Mouse (Mus musculus): ENCODE measurements around the gene Rell1.
A peak's percentile ranks its signal among the peaks of the same experiment; 100 is the strongest.
"Not testable (repeated sequence)": the region's sequence is repeated elsewhere in the genome, so short reads cannot be mapped to it uniquely, and the experiment has no call there.

Rell1 gene

GRCm38 (mm10) chr5:63951421-63951911, 17.2 kb downstream of the Rell1 start:
- peak; percentile 53 to 56 for DNase-seq

GRCm38 (mm10) chr5:63949195-63949594, 19.5 kb downstream of the Rell1 start:
- no peak for DNase-seq

DNA sequence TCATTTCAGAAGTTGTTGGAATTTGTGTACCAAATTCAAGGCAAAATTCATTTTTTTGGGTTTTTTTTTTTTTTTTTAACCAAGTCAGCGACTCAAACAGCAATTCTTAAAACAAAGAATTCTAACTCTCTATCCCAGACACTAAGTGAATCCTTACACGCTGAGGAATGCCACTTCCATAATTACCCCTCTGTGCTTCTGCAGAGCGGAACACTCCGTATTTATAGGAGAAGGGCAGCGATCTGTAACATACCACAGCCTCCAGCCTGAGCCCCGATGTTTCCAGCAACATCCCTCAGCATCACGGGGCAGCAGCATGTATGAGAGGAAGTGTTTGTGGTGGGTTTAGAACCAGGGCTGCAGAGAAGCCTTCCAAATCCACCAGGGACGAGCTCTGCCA, 21.2 kb downstream of the Rell1 start:
- no peak for DNase-seq

DNA sequence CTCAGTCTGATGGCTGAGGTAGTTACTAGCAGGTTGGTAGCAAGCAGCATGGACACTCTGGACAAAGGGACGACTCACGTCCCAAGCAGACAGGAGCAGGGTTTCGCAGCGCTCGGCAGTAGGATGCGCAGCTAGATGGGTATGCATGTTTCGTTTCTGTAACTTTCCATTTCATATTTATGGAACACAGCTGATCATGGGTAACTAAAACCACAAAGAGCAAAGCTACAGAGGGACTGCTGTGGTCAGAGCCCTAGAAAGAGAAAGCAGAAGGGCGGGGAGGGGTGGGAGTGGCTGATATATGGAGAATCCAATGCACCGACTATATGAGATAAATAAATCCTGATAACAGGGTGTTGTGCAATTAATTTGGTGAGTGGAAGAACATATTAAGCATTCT, 25.4 kb downstream of the Rell1 start:
- no peak for DNase-seq

- no peak for DNase-seq
Observed at GRCm38 (mm10) chr5:63941891-63942290, 26.8 kb downstream of the Rell1 start.

- no peak for DNase-seq
Observed at GRCm38 (mm10) chr5:63938575-63938974, 30.1 kb downstream of the Rell1 start.

- peak; percentile 49 to 59 for DNase-seq
Observed at GRCm38 (mm10) chr5:63936740-63937139, 32.0 kb downstream of the Rell1 start.

DNA sequence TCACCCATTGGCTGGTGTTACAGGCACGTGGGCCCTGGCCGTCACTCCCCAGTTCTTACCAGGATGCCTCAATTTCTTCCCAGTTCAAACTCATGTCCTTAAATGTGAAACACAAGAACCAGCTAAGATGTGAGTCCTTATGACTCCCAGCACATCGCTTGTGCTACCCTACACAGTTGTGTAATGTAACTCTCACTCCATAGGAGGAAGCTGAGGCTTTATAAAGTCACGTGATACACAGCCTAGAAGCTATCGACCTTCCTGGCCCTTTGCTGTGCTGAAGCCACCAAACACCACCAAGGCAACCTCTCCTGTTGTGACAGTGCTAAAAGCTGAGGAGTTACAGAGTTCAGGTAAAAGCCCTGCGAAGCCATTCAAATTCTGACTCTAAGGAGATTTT, 33.1 kb downstream of the Rell1 start:
- no peak for DNase-seq

DNA sequence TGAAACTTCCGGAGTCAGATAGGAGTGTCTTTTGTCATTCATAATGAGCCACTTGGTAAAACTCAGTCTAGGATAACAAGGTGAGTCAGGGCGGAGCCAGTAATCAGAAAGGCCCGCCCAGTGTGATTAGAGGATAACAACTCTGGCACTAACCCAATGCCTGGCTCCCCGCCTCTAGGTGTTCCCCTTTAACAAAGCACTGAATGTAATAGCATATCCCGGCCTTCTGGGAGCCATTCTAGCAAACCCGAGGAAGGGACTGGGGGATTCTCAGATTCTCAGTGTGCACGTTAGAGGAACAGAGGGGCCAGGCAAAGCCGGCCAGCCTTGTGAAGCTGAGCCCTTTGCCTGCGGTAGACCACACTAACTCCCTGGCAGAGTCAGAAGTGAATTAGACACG, 35.9 kb downstream of the Rell1 start:
- DNase-seq, result no peak

DNA sequence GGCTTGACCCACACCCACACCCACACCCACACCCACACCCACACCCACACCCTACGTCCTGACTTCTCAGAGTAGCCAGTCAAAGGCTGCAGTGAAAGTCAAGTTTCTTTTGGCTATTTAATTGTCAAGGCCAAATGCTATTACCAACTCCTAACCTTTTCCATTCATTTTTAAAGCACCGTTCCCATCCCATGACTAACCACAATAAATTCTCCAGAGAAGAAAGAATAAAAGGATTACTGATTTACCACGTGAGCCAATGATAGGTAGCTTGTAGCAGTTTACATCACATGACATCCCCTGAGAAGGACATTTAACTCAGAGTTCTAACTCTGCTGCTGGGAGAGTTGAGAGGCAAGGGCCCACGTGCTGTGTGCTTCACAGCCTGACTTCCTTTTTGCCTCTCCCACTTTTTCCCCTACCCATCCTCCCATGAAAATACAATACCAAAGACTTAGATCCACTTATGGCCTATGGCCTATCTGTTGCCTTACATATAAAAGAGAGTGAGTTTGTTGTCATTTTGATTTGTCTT, 37.8 kb downstream of the Rell1 start:
- DNase-seq, result no peak

- DNase-seq, result no peak
Observed at GRCm38 (mm10) chr5:63925035-63925628, 43.6 kb downstream of the Rell1 start.

GRCm38 (mm10) chr5:63923305-63924025, 45.2 kb downstream of the Rell1 start:
- no peak for DNase-seq

DNA sequence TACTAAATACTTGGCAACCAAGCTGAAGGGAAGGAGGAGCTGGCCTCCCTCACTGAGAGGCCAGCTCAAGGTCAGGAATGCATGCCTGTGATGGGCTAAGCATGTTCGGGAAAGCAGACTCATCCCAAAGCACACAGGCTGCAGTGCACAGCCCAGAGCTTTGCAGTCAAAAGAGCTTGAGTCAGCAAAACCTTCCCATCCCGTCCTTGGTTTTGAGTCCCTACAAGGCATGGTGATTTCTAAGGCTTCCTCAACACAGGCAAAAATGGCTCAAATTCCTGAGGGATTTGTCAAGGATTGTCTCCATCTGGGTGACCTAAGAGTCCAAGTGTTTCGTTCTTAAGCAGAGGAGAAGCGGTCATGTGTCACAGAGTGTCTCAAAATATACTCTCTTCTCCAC, 50.5 kb downstream of the Rell1 start:
- no peak for DNase-seq

DNA sequence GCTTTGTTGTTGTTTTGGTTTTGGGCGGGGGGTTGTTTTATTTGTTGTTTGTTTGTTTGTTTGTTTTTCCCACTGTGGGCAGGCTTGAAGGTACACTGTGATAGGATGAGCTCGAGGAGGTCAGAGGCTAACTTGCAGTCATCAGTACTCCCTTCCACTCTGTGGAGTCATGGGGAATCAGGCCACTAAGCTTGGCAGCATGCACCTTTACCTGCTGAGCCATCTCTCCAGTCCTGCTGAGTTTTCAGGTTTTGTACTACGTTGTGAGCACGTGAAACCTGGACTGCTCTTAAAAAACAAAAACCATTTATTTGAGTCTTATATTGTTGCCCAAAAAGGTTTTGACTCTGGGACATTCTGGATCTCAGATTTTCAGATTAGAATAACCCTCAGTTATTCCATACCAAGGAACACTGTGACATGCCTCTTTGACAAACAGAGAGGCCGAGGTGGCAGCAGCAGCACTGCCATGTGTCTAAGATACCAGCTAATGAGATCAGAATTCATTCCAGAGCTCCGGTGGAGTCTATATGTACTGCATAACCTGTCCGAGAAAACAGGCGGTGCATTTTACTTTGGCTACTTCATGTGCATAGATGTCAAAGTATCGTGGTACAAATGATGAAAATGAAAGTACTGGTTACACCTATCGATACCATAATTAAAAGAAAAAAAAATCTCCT, 52.1 kb downstream of the Rell1 start:
- DNase-seq, result peak; percentile 19 to 32

GRCm38 (mm10) chr5:63914896-63915295, 53.8 kb downstream of the Rell1 start:
- DNase-seq, result no peak

GRCm38 (mm10) chr5:63910171-63910960, 58.3 kb downstream of the Rell1 start:
- DNase-seq, result no peak

GRCm38 (mm10) chr5:63907513-63907912, 61.2 kb downstream of the Rell1 start:
- no peak for DNase-seq

DNA sequence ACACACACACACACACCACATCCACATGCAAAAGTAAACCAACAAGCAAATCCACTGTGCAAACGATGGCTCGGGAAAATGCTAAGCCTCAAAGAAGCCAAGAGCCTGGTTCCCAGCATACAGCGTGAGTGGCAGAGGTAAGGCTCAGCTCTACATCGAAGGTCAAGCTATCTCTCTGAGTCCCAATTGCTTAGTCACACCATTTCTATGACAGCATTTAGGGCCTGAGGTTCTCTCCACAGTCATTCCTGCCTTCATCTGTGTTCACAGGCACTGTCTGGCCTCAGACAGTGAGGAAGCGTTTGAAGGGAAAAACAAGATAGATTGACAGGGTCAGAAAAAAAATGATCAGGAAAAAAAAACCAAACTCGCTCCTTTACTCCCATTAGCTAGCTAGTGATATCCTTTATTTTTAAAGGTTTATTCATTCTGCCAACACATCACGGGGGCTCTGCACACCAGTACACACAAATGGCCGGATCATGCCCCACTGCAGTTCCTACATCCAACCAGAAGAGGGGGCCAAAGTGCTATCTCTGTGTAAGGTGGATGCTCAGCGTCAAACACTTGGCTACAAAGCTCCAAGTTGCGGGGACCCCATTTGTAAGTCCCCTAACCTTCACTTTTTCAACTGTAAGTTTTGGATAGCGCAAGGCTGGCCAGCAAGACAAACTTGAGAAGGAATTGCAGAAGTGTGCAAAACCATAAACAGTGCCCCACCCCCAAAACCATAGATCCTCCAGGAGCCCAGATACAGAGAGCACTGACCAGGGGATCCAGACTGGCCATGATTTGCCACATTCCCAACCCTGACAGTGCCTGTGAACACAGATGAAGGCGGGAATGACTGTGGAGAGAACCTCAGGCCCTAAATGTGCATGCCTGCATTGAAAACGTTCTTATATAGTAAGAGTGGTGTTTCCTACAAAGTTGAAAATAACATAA, 62.3 kb downstream of the Rell1 start:
- DNase-seq, result peak; percentile 84 to 90

- no peak for DNase-seq
Observed at GRCm38 (mm10) chr5:63903329-63903728, 65.4 kb downstream of the Rell1 start.

DNA sequence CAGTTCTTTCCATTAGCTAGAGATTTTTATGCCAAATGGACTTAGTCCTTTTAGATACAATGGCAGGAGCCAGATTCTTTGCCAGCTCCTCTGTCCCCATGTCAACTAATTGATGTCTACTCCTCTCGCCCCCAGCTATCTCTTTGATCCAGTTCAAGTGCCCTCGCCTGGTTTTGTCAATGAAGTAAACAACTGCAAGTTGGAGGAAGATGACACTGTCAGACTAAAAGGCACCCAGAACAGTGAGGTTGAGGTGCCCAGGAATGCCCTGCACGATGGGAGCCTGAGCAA, 70.9 kb downstream of the Rell1 start:
- no peak for DNase-seq

GRCm38 (mm10) chr5:63897001-63897819, 71.5 kb downstream of the Rell1 start:
- not testable (repeated sequence) for DNase-seq
